ENCODE assay signal across 7 mouse cellular contexts in the genomic region with DNA sequence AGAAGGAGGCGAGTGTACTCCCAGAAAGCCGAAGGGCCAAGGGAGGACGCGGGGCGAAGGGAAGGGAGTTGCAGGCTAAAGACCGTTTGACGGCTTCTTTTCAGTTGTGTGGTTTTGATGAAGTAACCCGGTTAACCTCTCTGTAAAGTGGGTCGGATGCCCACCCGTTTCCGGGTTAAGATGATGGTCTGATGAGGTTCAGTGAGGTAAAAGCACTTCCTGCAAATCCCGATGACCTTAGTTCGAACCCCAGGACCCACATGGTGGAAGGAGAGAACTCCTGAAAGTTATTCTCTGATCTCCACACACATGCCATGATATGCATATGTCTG. TPM values are rescaled to one million over a fixed set of nuclear protein-coding genes. Genes with fewer than 3 reads are reported as not detected.
DNase-seq lines count a peak whose midpoint lies in the region; ATAC-seq and TF ChIP-seq lines count a peak whose summit lies in the region.

No protein-coding gene starts in this region.

- H3K4me3 ChIP-seq in spleen, adult 2 months (ENCODE audit: extremely low read depth, insufficient read depth, insufficient read length): peak overlapping the region; percentile 89
- peak overlapping the region; percentile 64 for H3K4me3 ChIP-seq in forebrain, embryonic 11.5 days (ENCODE audit: low read depth, low read length)
- H3K4me3 ChIP-seq in limb, embryonic 15.5 days: peak overlapping the region; percentile 81
- peak overlapping the region; percentile 89 for H3K4me3 ChIP-seq in stomach, embryonic 16.5 days (replicated peaks; ENCODE audit: low read length)

- under 1% methylated on average over 13 of the region's 13 CpGs for WGBS in spleen, adult 2 months
- 3% methylated on average over 13 of the region's 13 CpGs for WGBS in forebrain, embryonic 11.5 days
- WGBS in limb, embryonic 15.5 days: under 1% methylated on average over 13 of the region's 13 CpGs
- 0% methylated on average over 13 of the region's 13 CpGs for WGBS in stomach, embryonic 16.5 days

- peaks cover 7% of the 10 kb centered on the region for H3K36me3 ChIP-seq in spleen, adult 2 months (ENCODE audit: control insufficient read depth, insufficient read depth, low read length)
- no peaks in the 10 kb centered on the region; the same call in 1 of the 2 replicates for H3K36me3 ChIP-seq in forebrain, embryonic 11.5 days (ENCODE audit: control insufficient read depth, insufficient read depth, low read length)
- H3K36me3 ChIP-seq in limb, embryonic 15.5 days: peaks cover 34% of the 10 kb centered on the region
- H3K36me3 ChIP-seq in stomach, embryonic 16.5 days (ENCODE audit: control insufficient read depth, insufficient read depth, low read length): peaks cover 8% of the 10 kb centered on the region

- no peak for TF ChIP-seq CTCF in spleen, adult 2 months (IDR thresholded peaks at IDR 0.05; ENCODE audit: extremely low read depth, insufficient read depth, insufficient read length, insufficient replicate concordance)

- H3K27me3 ChIP-seq in spleen, adult 2 months (ENCODE audit: control insufficient read depth, insufficient read depth, low read length): no peaks in the 10 kb centered on the region
- no peaks in the 10 kb centered on the region for H3K27me3 ChIP-seq in forebrain, embryonic 11.5 days (ENCODE audit: control insufficient read depth, insufficient read depth, low read length)
- H3K27me3 ChIP-seq in limb, embryonic 15.5 days: no peaks in the 10 kb centered on the region
- H3K27me3 ChIP-seq in stomach, embryonic 16.5 days (ENCODE audit: control insufficient read depth, insufficient read depth, low read length): no peaks in the 10 kb centered on the region

- peak overlapping the region; percentile 67 for H3K9ac ChIP-seq in forebrain, embryonic 11.5 days (ENCODE audit: low read length)
- H3K9ac ChIP-seq in limb, embryonic 15.5 days: peak overlapping the region; percentile 76
- peak overlapping the region; percentile 91 for H3K9ac ChIP-seq in stomach, embryonic 16.5 days (ENCODE audit: low read length)

- peak; percentile 26 for ATAC-seq in forebrain, embryonic 11.5 days (replicated peaks; ENCODE audit: low FRiP score)
- no peak for ATAC-seq in limb, embryonic 15.5 days (ENCODE audit: insufficient number of reproducible peaks, low FRiP score, low TSS enrichment, low read depth)
- ATAC-seq in stomach, embryonic 16.5 days (ENCODE audit: insufficient read depth, low FRiP score): no peak

- peaks cover 5% of the 10 kb centered on the region; the same call in 1 of the 2 replicates for H3K4me1 ChIP-seq in spleen, adult 2 months (ENCODE audit: control insufficient read depth, insufficient read depth, insufficient read length)
- H3K4me1 ChIP-seq in forebrain, embryonic 11.5 days (replicated peaks; ENCODE audit: control insufficient read depth, insufficient read depth, low read length): peaks cover 4% of the 10 kb centered on the region; the same call in 1 of the 2 replicates
- H3K4me1 ChIP-seq in limb, embryonic 15.5 days: peaks cover 12% of the 10 kb centered on the region
- H3K4me1 ChIP-seq in stomach, embryonic 16.5 days (ENCODE audit: control insufficient read depth, insufficient read depth, low read length): peaks cover 7% of the 10 kb centered on the region; the same call in 1 of the 2 replicates

- H3K27ac ChIP-seq in spleen, adult 2 months (ENCODE audit: insufficient read depth, low read length): peak overlapping the region; percentile 34; the same call in 1 of the 2 replicates
- H3K27ac ChIP-seq in forebrain, embryonic 11.5 days (ENCODE audit: low read depth, low read length): no peak overlapping the region
- H3K27ac ChIP-seq in limb, embryonic 15.5 days: peak overlapping the region; percentile 63; the same call in 1 of the 2 replicates
- peak overlapping the region; percentile 74 for H3K27ac ChIP-seq in stomach, embryonic 16.5 days (ENCODE audit: low read length)

- no peak for DNase-seq in spleen, adult 2 months (ENCODE audit: low read depth in 1 of 2, low spot score in 2 of 2)
- DNase-seq in spleen, postnatal 36 days (ENCODE audit: low spot score in 2 of 2): no peak
- DNase-seq in forebrain, embryonic 11.5 days (ENCODE audit: low spot score): no peak
- no peak for DNase-seq in spleen, postnatal 4 days (ENCODE audit: low spot score in 2 of 2)
- DNase-seq in gastrocnemius, adult 8-10 months (ENCODE audit: low spot score in 2 of 2): no peak

- H3K9me3 ChIP-seq in forebrain, embryonic 11.5 days (ENCODE audit: control insufficient read depth, low read length): no peaks in the 10 kb centered on the region
- no peaks in the 10 kb centered on the region for H3K9me3 ChIP-seq in limb, embryonic 15.5 days
- H3K9me3 ChIP-seq in stomach, embryonic 16.5 days (replicated peaks; ENCODE audit: control insufficient read depth, low read length): no peaks in the 10 kb centered on the region

- TF ChIP-seq POLR2A in spleen, adult 2 months (IDR thresholded peaks at IDR 0.05; ENCODE audit: low read depth, low read length): no peak

- peak overlapping the region; percentile 60 for H3K4me2 ChIP-seq in forebrain, embryonic 11.5 days (ENCODE audit: low read depth, low read length, severe bottlenecking)
- H3K4me2 ChIP-seq in limb, embryonic 15.5 days: peak overlapping the region; percentile 62
- H3K4me2 ChIP-seq in stomach, embryonic 16.5 days (ENCODE audit: low read depth, low read length): peak overlapping the region; percentile 60

RNA-seq across cellular contexts. Expression of a gene that starts 0.5 kb away (rescaled TPM):
- polyA plus RNA-seq in spleen, adult 2 months (2012; rRNA removed): 2.9 and 3.5 TPM in 2 replicates
- 26.6 and 27.1 TPM in 2 replicates for polyA plus RNA-seq in forebrain, embryonic 11.5 days (2014; fragmentation: Nextera tagmentation; extraction: Ambion mirVana)
- 18.5 and 23.1 TPM in 2 replicates for polyA plus RNA-seq in limb, embryonic 15.5 days (2015; fragmentation: Nextera tagmentation; extraction: Ambion mirVana)
- polyA plus RNA-seq in stomach, embryonic 16.5 days (2015; fragmentation: Nextera tagmentation; extraction: Ambion mirVana): 13.8 and 16.7 TPM in 2 replicates
- total RNA-seq in gastrocnemius, adult 8-10 months (2022): 1 to 10 TPM; 7.5 to 8.5 (median 8.0) TPM

RNA-seq across cellular contexts. Expression of a gene that starts 0.7 kb away (rescaled TPM):
- 23.7 and 42.8 TPM in 2 replicates for polyA plus RNA-seq in spleen, adult 2 months (2012; rRNA removed)
- polyA plus RNA-seq in forebrain, embryonic 11.5 days (2014; fragmentation: Nextera tagmentation; extraction: Ambion mirVana): 41.7 and 53.2 TPM in 2 replicates
- polyA plus RNA-seq in limb, embryonic 15.5 days (2015; fragmentation: Nextera tagmentation; extraction: Ambion mirVana): 52.7 and 57.9 TPM in 2 replicates
- polyA plus RNA-seq in stomach, embryonic 16.5 days (2015; fragmentation: Nextera tagmentation; extraction: Ambion mirVana): 51.6 and 55.2 TPM in 2 replicates
- total RNA-seq in gastrocnemius, adult 8-10 months (2022): 10 to 100 TPM in 3 of 4 experiments, 1 to 10 TPM in 1; 9.1 to 15.3 (median 11.8) TPM

RNA-seq across cellular contexts. Expression of a gene that starts 20.6 kb away (rescaled TPM):
- polyA plus RNA-seq in spleen, adult 2 months (2012; rRNA removed): not detected in 2 replicates
- polyA plus RNA-seq in forebrain, embryonic 11.5 days (2014; fragmentation: Nextera tagmentation; extraction: Ambion mirVana): not detected in 2 replicates
- polyA plus RNA-seq in limb, embryonic 15.5 days (2015; fragmentation: Nextera tagmentation; extraction: Ambion mirVana): 0.24 TPM in 1 of 2 replicates, not detected in the other
- polyA plus RNA-seq in stomach, embryonic 16.5 days (2015; fragmentation: Nextera tagmentation; extraction: Ambion mirVana): 3.4 TPM in 2 replicates
- not detected for total RNA-seq in gastrocnemius, adult 8-10 months (2022)

RNA-seq across cellular contexts. Expression of a gene that starts 28.0 kb away (rescaled TPM):
- 2.9 and 7.2 TPM in 2 replicates for polyA plus RNA-seq in spleen, adult 2 months (2012; rRNA removed)
- polyA plus RNA-seq in forebrain, embryonic 11.5 days (2014; fragmentation: Nextera tagmentation; extraction: Ambion mirVana): 2.2 and 2.8 TPM in 2 replicates
- 27.6 and 30.9 TPM in 2 replicates for polyA plus RNA-seq in limb, embryonic 15.5 days (2015; fragmentation: Nextera tagmentation; extraction: Ambion mirVana)
- 78.6 and 95.9 TPM in 2 replicates for polyA plus RNA-seq in stomach, embryonic 16.5 days (2015; fragmentation: Nextera tagmentation; extraction: Ambion mirVana)
- total RNA-seq in gastrocnemius, adult 8-10 months (2022): under 1 TPM in 1 of 4 experiments, not detected in 3; 0.13 TPM

RNA-seq across cellular contexts. Expression of a gene that starts 34.8 kb away (rescaled TPM):
- 0.09 and 0.26 TPM in 2 replicates for polyA plus RNA-seq in spleen, adult 2 months (2012; rRNA removed)
- 0.28 and 0.29 TPM in 2 replicates for polyA plus RNA-seq in forebrain, embryonic 11.5 days (2014; fragmentation: Nextera tagmentation; extraction: Ambion mirVana)
- polyA plus RNA-seq in limb, embryonic 15.5 days (2015; fragmentation: Nextera tagmentation; extraction: Ambion mirVana): 4.7 and 5.3 TPM in 2 replicates
- polyA plus RNA-seq in stomach, embryonic 16.5 days (2015; fragmentation: Nextera tagmentation; extraction: Ambion mirVana): 3.6 and 5.9 TPM in 2 replicates
- not detected for total RNA-seq in gastrocnemius, adult 8-10 months (2022)
